In the genomic region with DNA sequence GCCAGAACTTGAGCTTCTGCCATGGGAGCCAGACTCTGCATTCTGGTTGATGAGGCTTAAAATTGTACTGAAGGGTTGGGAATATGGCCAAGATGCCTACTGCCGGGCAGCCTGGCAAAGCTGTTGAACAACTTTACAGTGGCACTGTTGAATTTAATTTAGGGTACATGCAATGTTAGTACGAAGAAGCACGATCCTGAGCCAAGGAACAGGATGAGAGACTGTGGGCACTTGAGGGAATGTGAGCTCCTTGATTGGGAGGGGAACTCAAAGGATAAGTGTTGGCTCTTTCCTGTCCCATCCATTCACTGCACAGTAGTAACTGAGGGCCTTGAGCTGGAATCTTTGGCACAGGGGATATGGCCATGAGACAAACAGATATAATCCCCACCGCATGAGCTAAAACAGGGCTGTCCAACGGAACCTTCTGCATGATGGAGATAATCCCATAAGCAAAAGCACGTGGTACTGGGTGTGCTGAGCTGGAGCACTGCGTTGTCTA, we compare ENCODE assay signal across 13 mouse cellular contexts. TPM values are rescaled to one million over a fixed set of nuclear protein-coding genes. Genes with fewer than 3 reads are reported as not detected.
DNase-seq lines count a peak whose midpoint lies in the region; ATAC-seq and TF ChIP-seq lines count a peak whose summit lies in the region.
"Had no signal": no experiment of that assay in that cellular context is flagged by ENCODE, and none has a peak within 500 bp of the region (broad histone marks: within the 10 kb centered on the region; RNA-seq: fewer than 3 reads in every experiment).

No protein-coding gene starts in this region.

- no peak overlapping the region for H3K4me2 ChIP-seq in lung, postnatal 0 days (replicated peaks; ENCODE audit: low read depth, low read length)
- no peak overlapping the region for H3K4me2 ChIP-seq in liver, postnatal 0 days (ENCODE audit: low read depth, low read length)
- H3K4me2 ChIP-seq: kidney, embryonic 15.5 days; limb, embryonic 12.5 days had no signal

- H3K27me3 ChIP-seq in lung, postnatal 0 days (replicated peaks; ENCODE audit: insufficient read depth, low read length), result no peaks in the 10 kb centered on the region
- no peaks in the 10 kb centered on the region for H3K27me3 ChIP-seq in liver, postnatal 0 days (ENCODE audit: insufficient read depth, low read length)
- H3K27me3 ChIP-seq: limb, embryonic 12.5 days had no signal

- TF ChIP-seq POLR2A in lung, adult 2 months (IDR thresholded peaks at IDR 0.05; ENCODE audit: borderline replicate concordance, extremely low read depth, low read depth, low read length), result no peak
- TF ChIP-seq POLR2A in brain, embryonic 14.5 days (IDR thresholded peaks at IDR 0.05; ENCODE audit: borderline replicate concordance, extremely low read depth, insufficient read depth, insufficient read length, poor library complexity, severe bottlenecking), result no peak

- no peak overlapping the region for H3K9ac ChIP-seq in lung, postnatal 0 days (replicated peaks; ENCODE audit: low read depth)
- H3K9ac ChIP-seq in liver, postnatal 0 days (replicated peaks), result no peak overlapping the region
- H3K9ac ChIP-seq: kidney, embryonic 15.5 days; limb, embryonic 12.5 days had no signal

- H3K4me1 ChIP-seq in lung, postnatal 0 days (ENCODE audit: insufficient read depth, low read depth, low read length), result no peaks in the 10 kb centered on the region
- 0 out of 2 replicates have a peak, but pooled peaks cover 5% of the 10 kb centered on the region for H3K4me1 ChIP-seq in lung, adult 2 months (ENCODE audit: control insufficient read depth, insufficient read depth, low read length)
- H3K4me1 ChIP-seq in liver, postnatal 0 days (ENCODE audit: insufficient read depth), result peaks cover 3% of the 10 kb centered on the region
- H3K4me1 ChIP-seq: limb, embryonic 12.5 days had no signal

- no peak for ATAC-seq in lung, postnatal 0 days
- peak; percentile 25; the same call in 1 of the 2 replicates for ATAC-seq in liver, postnatal 0 days
- no peak for ATAC-seq in inflammation-experienced regulatory T-cells, adult 6 months
- ATAC-seq: CD4-positive, CD25-positive, alpha-beta regulatory T cell, adult 4 months had no signal

- WGBS in lung, postnatal 0 days, result 65% methylated on average over 7 of the region's 7 CpGs
- 68% methylated on average over 7 of the region's 7 CpGs for WGBS in lung, adult 2 months
- 71% methylated on average over 7 of the region's 7 CpGs for WGBS in liver, postnatal 0 days (ENCODE audit: insufficient replicate concordance)

- no peak for TF ChIP-seq EP300 in lung, postnatal 0 days (IDR thresholded peaks at IDR 0.05)
- no peak for TF ChIP-seq EP300 in liver, postnatal 0 days (IDR thresholded peaks at IDR 0.05; ENCODE audit: low read depth)

- no peaks in the 10 kb centered on the region for H3K9me3 ChIP-seq in lung, postnatal 0 days (ENCODE audit: low read length)
- H3K9me3 ChIP-seq in liver, postnatal 0 days (ENCODE audit: low read length), result no peaks in the 10 kb centered on the region
- H3K9me3 ChIP-seq: kidney, embryonic 15.5 days; limb, embryonic 12.5 days had no signal

- no peaks in the 10 kb centered on the region for H3K36me3 ChIP-seq in lung, postnatal 0 days (ENCODE audit: insufficient read depth, low read length)
- no peaks in the 10 kb centered on the region for H3K36me3 ChIP-seq in liver, postnatal 0 days (replicated peaks; ENCODE audit: insufficient read depth, low read length)
- H3K36me3 ChIP-seq: kidney, embryonic 15.5 days; limb, embryonic 12.5 days had no signal

- H3K27ac ChIP-seq in lung, postnatal 0 days (ENCODE audit: low read length), result no peak overlapping the region
- no peak overlapping the region for H3K27ac ChIP-seq in liver, postnatal 0 days (ENCODE audit: low read depth)
- H3K27ac ChIP-seq: kidney, embryonic 15.5 days; limb, embryonic 12.5 days had no signal

- no peak overlapping the region for H3K4me3 ChIP-seq in lung, postnatal 0 days (ENCODE audit: low read depth, low read length)
- H3K4me3 ChIP-seq in lung, adult 2 months (replicated peaks; ENCODE audit: extremely low read depth, low read depth, low read length), result no peak overlapping the region
- no peak overlapping the region for H3K4me3 ChIP-seq in liver, postnatal 0 days (ENCODE audit: low read depth, low read length)
- H3K4me3 ChIP-seq: kidney, embryonic 15.5 days; limb, embryonic 12.5 days had no signal

- DNase-seq in frontal cortex, adult 2 months (ENCODE audit: extremely low spot score in 1 of 2, low spot score in 1 of 2), result peak; percentile 27 to 69
- DNase-seq in frontal cortex, postnatal 10 days (ENCODE audit: low spot score in 2 of 2), result no peak
- DNase-seq in lung, postnatal 0 days (ENCODE audit: low spot score), result peak; percentile 23
- no peak for DNase-seq in lung, adult 2 months
- peak; percentile 73 for DNase-seq in brain, embryonic 14.5 days (ENCODE audit: low read depth)
- DNase-seq in liver, postnatal 0 days, result no peak
- no peak for DNase-seq in gastrocnemius, adult 8-10 months (ENCODE audit: low spot score in 2 of 2)
- DNase-seq: heart, postnatal 14 days; thymus, postnatal 4 days had no signal

- TF ChIP-seq CTCF in lung, postnatal 0 days (IDR thresholded peaks at IDR 0.05), result no peak
- TF ChIP-seq CTCF in lung, adult 2 months (IDR thresholded peaks at IDR 0.05; ENCODE audit: insufficient read depth, low read length), result no peak
- no peak for TF ChIP-seq CTCF in brain, embryonic 14.5 days (IDR thresholded peaks at IDR 0.05; ENCODE audit: borderline replicate concordance, extremely low read depth, insufficient read depth, insufficient read length)
- no peak for TF ChIP-seq CTCF in liver, postnatal 0 days (IDR thresholded peaks at IDR 0.05; ENCODE audit: low read depth)

RNA-seq across cellular contexts. Expression of a gene that starts 8.5 kb away (rescaled TPM):
- polyA plus RNA-seq in frontal cortex, adult 2 months (2012; rRNA removed), result 60.7 and 64.3 TPM in 2 replicates
- 31.4 and 32.5 TPM in 2 replicates for polyA plus RNA-seq in lung, postnatal 0 days (2015; fragmentation: Nextera tagmentation; extraction: Ambion mirVana)
- polyA plus RNA-seq in lung, adult 2 months (2012; rRNA removed), result 42.0 and 57.3 TPM in 2 replicates
- polyA plus RNA-seq in brain, embryonic 14.5 days (2012; rRNA removed), result 64.9 and 72.8 TPM in 2 replicates
- 18.5 and 21.2 TPM in 2 replicates for polyA plus RNA-seq in liver, postnatal 0 days (2015; fragmentation: Nextera tagmentation; extraction: Ambion mirVana)
- polyA plus RNA-seq in inflammation-experienced regulatory T-cells, adult 6 months (2017; shearing (Covaris generic)), result 10 to 100 TPM; 40.8 to 75.9 (median 62.1) TPM
- total RNA-seq in gastrocnemius, adult 8-10 months (2022), result 10 to 100 TPM in 2 of 4 experiments, 1 to 10 TPM in 2; 9.4 to 13.2 (median 11.0) TPM

RNA-seq across cellular contexts. Expression of a gene that starts 14.9 kb away (rescaled TPM):
- 111 and 119 TPM in 2 replicates for polyA plus RNA-seq in frontal cortex, adult 2 months (2012; rRNA removed)
- 74.1 and 83.5 TPM in 2 replicates for polyA plus RNA-seq in lung, postnatal 0 days (2015; fragmentation: Nextera tagmentation; extraction: Ambion mirVana)
- polyA plus RNA-seq in lung, adult 2 months (2012; rRNA removed), result 69.2 and 89.0 TPM in 2 replicates
- polyA plus RNA-seq in brain, embryonic 14.5 days (2012; rRNA removed), result 67.1 and 88.2 TPM in 2 replicates
- 98.6 and 103 TPM in 2 replicates for polyA plus RNA-seq in liver, postnatal 0 days (2015; fragmentation: Nextera tagmentation; extraction: Ambion mirVana)
- 10 to 100 TPM; 32.4 to 57.8 (median 46.5) TPM for polyA plus RNA-seq in inflammation-experienced regulatory T-cells, adult 6 months (2017; shearing (Covaris generic))
- 10 to 100 TPM; 26.4 to 37.6 (median 31.6) TPM for total RNA-seq in gastrocnemius, adult 8-10 months (2022)

RNA-seq across cellular contexts. Expression of a gene that starts 14.9 kb away (rescaled TPM):
- 8.9 and 9.0 TPM in 2 replicates for polyA plus RNA-seq in frontal cortex, adult 2 months (2012; rRNA removed)
- 16.2 and 19.5 TPM in 2 replicates for polyA plus RNA-seq in lung, postnatal 0 days (2015; fragmentation: Nextera tagmentation; extraction: Ambion mirVana)
- polyA plus RNA-seq in lung, adult 2 months (2012; rRNA removed), result 12.7 and 16.8 TPM in 2 replicates
- 24.6 and 27.9 TPM in 2 replicates for polyA plus RNA-seq in brain, embryonic 14.5 days (2012; rRNA removed)
- 13.2 and 14.5 TPM in 2 replicates for polyA plus RNA-seq in liver, postnatal 0 days (2015; fragmentation: Nextera tagmentation; extraction: Ambion mirVana)
- 1 to 10 TPM; 4.1 to 8.4 (median 5.4) TPM for polyA plus RNA-seq in inflammation-experienced regulatory T-cells, adult 6 months (2017; shearing (Covaris generic))
- 10 to 100 TPM in 2 of 4 experiments, 1 to 10 TPM in 2; 9.4 to 14.8 (median 10.1) TPM for total RNA-seq in gastrocnemius, adult 8-10 months (2022)

RNA-seq across cellular contexts. Expression of a gene that starts 16.9 kb away (rescaled TPM):
- 0.14 and 0.21 TPM in 2 replicates for polyA plus RNA-seq in frontal cortex, adult 2 months (2012; rRNA removed)
- polyA plus RNA-seq in lung, postnatal 0 days (2015; fragmentation: Nextera tagmentation; extraction: Ambion mirVana), result 14.2 and 20.6 TPM in 2 replicates
- polyA plus RNA-seq in lung, adult 2 months (2012; rRNA removed), result 3.4 and 30.7 TPM in 2 replicates
- polyA plus RNA-seq in brain, embryonic 14.5 days (2012; rRNA removed), result 0.96 and 1.2 TPM in 2 replicates
- 3.6 and 4.7 TPM in 2 replicates for polyA plus RNA-seq in liver, postnatal 0 days (2015; fragmentation: Nextera tagmentation; extraction: Ambion mirVana)
- polyA plus RNA-seq in inflammation-experienced regulatory T-cells, adult 6 months (2017; shearing (Covaris generic)), result not detected
- under 1 TPM in 3 of 4 experiments, not detected in 1; 0.09 to 0.12 (median 0.11) TPM for total RNA-seq in gastrocnemius, adult 8-10 months (2022)
- polyA plus RNA-seq: CD4-positive, CD25-positive, alpha-beta regulatory T cell, adult 4 months had no signal

RNA-seq across cellular contexts. Expression of a gene that starts 27.7 kb away (rescaled TPM):
- 15.6 and 18.7 TPM in 2 replicates for polyA plus RNA-seq in frontal cortex, adult 2 months (2012; rRNA removed)
- polyA plus RNA-seq in lung, postnatal 0 days (2015; fragmentation: Nextera tagmentation; extraction: Ambion mirVana), result 0.65 and 1.3 TPM in 2 replicates
- 3.8 and 4.0 TPM in 2 replicates for polyA plus RNA-seq in lung, adult 2 months (2012; rRNA removed)
- 0.60 and 0.76 TPM in 2 replicates for polyA plus RNA-seq in brain, embryonic 14.5 days (2012; rRNA removed)
- polyA plus RNA-seq in liver, postnatal 0 days (2015; fragmentation: Nextera tagmentation; extraction: Ambion mirVana), result 191 and 192 TPM in 2 replicates
- not detected for polyA plus RNA-seq in inflammation-experienced regulatory T-cells, adult 6 months (2017; shearing (Covaris generic))
- total RNA-seq in gastrocnemius, adult 8-10 months (2022), result not detected
- polyA plus RNA-seq: CD4-positive, CD25-positive, alpha-beta regulatory T cell, adult 4 months; limb, embryonic 12.5 days had no signal

Comparison
In these comparisons a context has a peak if more than half of its experiments do, and no peak if none do; other contexts are left out.
1. DNase-seq: peak in frontal cortex, adult 2 months (2 of 2), lung, postnatal 0 days (single experiment) and brain, embryonic 14.5 days (single experiment); none in frontal cortex, postnatal 10 days (0 of 2), lung, adult 2 months (single experiment), liver, postnatal 0 days (single experiment) and gastrocnemius, adult 8-10 months (0 of 2).